In the genomic region with DNA sequence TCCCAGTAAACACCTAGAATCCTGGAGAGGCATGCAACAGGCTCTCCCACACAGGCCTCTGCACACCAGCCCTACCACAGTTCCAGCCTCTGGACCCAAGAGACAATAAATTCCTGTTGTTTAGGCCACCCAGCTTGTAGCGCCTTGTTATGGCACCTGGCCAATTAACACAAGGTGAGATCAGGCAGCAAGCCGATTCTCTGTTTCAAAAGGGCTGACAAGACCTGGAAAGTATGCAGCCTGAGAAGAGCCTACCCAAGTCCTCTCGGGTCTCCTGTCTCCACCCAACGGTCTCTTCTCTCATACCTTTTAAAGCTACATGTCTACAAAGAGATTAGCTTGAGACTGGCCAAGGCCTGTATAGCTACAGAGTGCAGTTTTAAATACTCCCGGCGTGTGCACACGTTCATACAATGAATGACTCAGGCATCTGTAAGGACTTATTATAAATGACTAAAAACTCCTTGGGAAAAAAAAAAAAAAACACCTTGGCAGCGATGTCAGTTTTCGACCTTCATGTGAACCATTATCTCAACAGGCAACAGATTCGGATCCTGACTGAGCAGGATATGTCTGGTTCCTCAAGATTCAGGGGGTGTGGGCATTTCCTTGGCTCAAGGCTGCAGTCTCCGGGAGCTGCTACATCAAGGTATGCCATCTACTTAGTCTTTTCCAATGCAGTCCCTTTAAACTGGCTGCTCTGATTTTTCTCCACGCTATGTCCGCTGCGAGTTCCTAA, we compare ENCODE assay signal across 11 mouse cellular contexts. TPM values are rescaled to one million over a fixed set of nuclear protein-coding genes. Genes with fewer than 3 reads are reported as not detected.
DNase-seq lines count a peak whose midpoint lies in the region; TF ChIP-seq lines count a peak whose summit lies in the region.
"Had no signal": no experiment of that assay in that cellular context is flagged by ENCODE, and none has a peak within 500 bp of the region (broad histone marks: within the 10 kb centered on the region; RNA-seq: fewer than 3 reads in every experiment).

No protein-coding gene starts in this region.

- TF ChIP-seq CTCF in E14TG2a.4 (conservative IDR thresholded peaks at IDR 0.05; ENCODE audit: low read length): no peak
- TF ChIP-seq CTCF in embryonic fibroblast, embryonic 13.5 days (IDR thresholded peaks at IDR 0.05; ENCODE audit: borderline replicate concordance, insufficient read depth, low read length): no peak

- no peaks in the 10 kb centered on the region for H3K9me3 ChIP-seq in E14TG2a.4 (ENCODE audit: low read length)
- H3K9me3 ChIP-seq: megakaryocyte, embryonic 14.5 days had no signal

- H3K27me3 ChIP-seq in E14TG2a.4 (ENCODE audit: insufficient read depth, low read length): no peaks in the 10 kb centered on the region
- H3K27me3 ChIP-seq: megakaryocyte, embryonic 14.5 days had no signal

- DNase-seq in 3T3-L1 (ENCODE audit: low read depth, low spot score): peak; percentile 70
- peak; percentile 52 for DNase-seq in kidney, postnatal 14 days
- DNase-seq in right cerebral cortex, adult 18-20 months: no peak
- DNase-seq in layer of hippocampus, adult 18-20 months (ENCODE audit: low spot score in 2 of 2): no peak
- DNase-seq in urinary bladder, postnatal 10 days (ENCODE audit: low spot score): no peak
- DNase-seq: gastrocnemius, postnatal 14 days; heart, postnatal 36 days had no signal

- TF ChIP-seq POLR2A in embryonic fibroblast, embryonic 13.5 days (IDR thresholded peaks at IDR 0.05; ENCODE audit: low read depth, low read length): no peak

- H3K36me3 ChIP-seq in E14TG2a.4 (ENCODE audit: insufficient read depth, low read length): peaks cover 24% of the 10 kb centered on the region; the same call in 1 of the 2 replicates

- H3K27ac ChIP-seq in embryonic fibroblast, embryonic 13.5 days (ENCODE audit: insufficient read depth, low read length): peak overlapping the region; percentile 32
- H3K27ac ChIP-seq: left cerebral cortex, adult 2 months had no signal

- H3K4me3 ChIP-seq in E14TG2a.4 (replicated peaks; ENCODE audit: low read length): peak overlapping the region; percentile 61
- H3K4me3 ChIP-seq in embryonic fibroblast, embryonic 13.5 days (ENCODE audit: insufficient read depth, low read length): no peak overlapping the region
- H3K4me3 ChIP-seq: left cerebral cortex, adult 2 months; megakaryocyte, embryonic 14.5 days had no signal

- peaks cover 92% of the 10 kb centered on the region for H3K4me1 ChIP-seq in E14TG2a.4 (replicated peaks; ENCODE audit: low read depth, low read length)
- H3K4me1 ChIP-seq in embryonic fibroblast, embryonic 13.5 days (ENCODE audit: control insufficient read depth, insufficient read depth, low read length): peaks cover 29% of the 10 kb centered on the region

RNA-seq across cellular contexts. Expression of a gene that starts 28.6 kb away (rescaled TPM):
- polyA plus RNA-seq in embryonic fibroblast, embryonic 13.5 days (2011; ENCODE audit: insufficient read length, low read depth, missing spikeins): 134 and 136 TPM in 2 replicates
- 1 to 10 TPM; 4.8 to 5.1 TPM for total RNA-seq in layer of hippocampus, adult 18-20 months (2021)

Comparison
In these comparisons a context has a peak if more than half of its experiments do, and no peak if none do; other contexts are left out.
1. DNase-seq: peak in 3T3-L1 (single experiment) and kidney, postnatal 14 days (single experiment); none in right cerebral cortex, adult 18-20 months (single experiment), layer of hippocampus, adult 18-20 months (0 of 2) and urinary bladder, postnatal 10 days (single experiment).